ENCODE assay signal across 7 mouse cellular contexts in genomic region chr6:86028601-86029322, GRCm38 (mm10). TPM values are rescaled to one million over a fixed set of nuclear protein-coding genes. Genes with fewer than 3 reads are reported as not detected.
A peak's percentile ranks its signal among the peaks of the same experiment; 100 is the strongest.
DNase-seq lines count a peak whose midpoint lies in the region; ATAC-seq and TF ChIP-seq lines count a peak whose summit lies in the region.

Add2 (plus strand) TSS chr6:86028681.

- no peak for TF ChIP-seq EP300 in ES-Bruce4 (IDR thresholded peaks at IDR 0.05; ENCODE audit: insufficient read depth, low read depth, low read length)

- TF ChIP-seq CTCF in ES-Bruce4 (IDR thresholded peaks at IDR 0.05; ENCODE audit: low read depth, low read length) = peak; percentile 49
- no peak for TF ChIP-seq CTCF in G1E (IDR thresholded peaks at IDR 0.05; ENCODE audit: low read depth, low read length)

- ATAC-seq in G1E (ENCODE audit: extremely low read depth, insufficient number of reproducible peaks, low FRiP score, poor library complexity, severe bottlenecking) = no peak
- peak; percentile 89 for ATAC-seq in neural tube, embryonic 11.5 days (ENCODE audit: insufficient read depth, low FRiP score, low TSS enrichment)

- intact Hi-C loops in left cerebral cortex, postnatal 36 days (cut with DNase I) = loop anchor here (2.0 to 5.0 kb wide), 3 partner anchors 39 to 336 kb away; partner anchors contain the start of gene Fam136a

- H3K4me3 ChIP-seq in ES-Bruce4 (ENCODE audit: low read depth, low read length) (peak within 1 kb of the TSS; percentile 53), G1E (ENCODE audit: low read depth, low read length) (no peak within 1 kb of the TSS)
- H3K4me3 ChIP-seq in embryonic facial prominence, embryonic 10.5 days = peak within 1 kb of the TSS; percentile 76
- H3K4me3 ChIP-seq in neural tube, embryonic 11.5 days (ENCODE audit: low read depth, low read length) = peak within 1 kb of the TSS; percentile 68

- H3K9ac ChIP-seq in ES-Bruce4 (ENCODE audit: low read depth, poor library complexity, severe bottlenecking) = peak within 1 kb of the TSS; percentile 24; the same call in 1 of the 2 replicates
- H3K9ac ChIP-seq in neural tube, embryonic 11.5 days (ENCODE audit: low read length) = peak within 1 kb of the TSS; percentile 79

- WGBS in embryonic facial prominence, embryonic 10.5 days = 1% methylated on average over 56 of the region's 56 CpGs
- WGBS in neural tube, embryonic 11.5 days = 1% methylated on average over 56 of the region's 56 CpGs

- H3K27ac ChIP-seq in ES-Bruce4 (ENCODE audit: insufficient read depth, low read length) = no peak within 1 kb of the TSS
- H3K27ac ChIP-seq in embryonic facial prominence, embryonic 10.5 days (replicated peaks) = peak within 1 kb of the TSS; percentile 88
- peak within 1 kb of the TSS; percentile 81 for H3K27ac ChIP-seq in neural tube, embryonic 11.5 days (ENCODE audit: low read depth, low read length)

- H3K27me3 ChIP-seq in ES-Bruce4 (ENCODE audit: control insufficient read depth, insufficient read depth, low read length, poor library complexity, severe bottlenecking) (peaks cover 6% of the 10 kb centered on the region), G1E (ENCODE audit: insufficient read depth, low read length) (peaks cover 70% of the 10 kb centered on the region)
- H3K27me3 ChIP-seq in embryonic facial prominence, embryonic 10.5 days (replicated peaks; ENCODE audit: low read depth, poor library complexity, severe bottlenecking) = peaks cover 57% of the 10 kb centered on the region
- H3K27me3 ChIP-seq in neural tube, embryonic 11.5 days (ENCODE audit: control insufficient read depth, insufficient read depth, low read length) = no peaks in the 10 kb centered on the region

- H3K9me3 ChIP-seq in ES-Bruce4 (replicated peaks; ENCODE audit: control insufficient read depth, insufficient read depth, low read length, poor library complexity, severe bottlenecking) (no peaks in the 10 kb centered on the region), G1E (replicated peaks) (no peaks in the 10 kb centered on the region)
- no peaks in the 10 kb centered on the region for H3K9me3 ChIP-seq in embryonic facial prominence, embryonic 10.5 days
- no peaks in the 10 kb centered on the region for H3K9me3 ChIP-seq in neural tube, embryonic 11.5 days (ENCODE audit: control insufficient read depth, low read length)

- H3K4me1 ChIP-seq in ES-Bruce4 (ENCODE audit: control insufficient read depth, insufficient read depth, low read length) (no peaks in the 10 kb centered on the region), G1E (ENCODE audit: insufficient read depth, low read depth, low read length) (peaks cover 1% of the 10 kb centered on the region; the same call in 1 of the 2 replicates)
- H3K4me1 ChIP-seq in embryonic facial prominence, embryonic 10.5 days = peaks cover 16% of the 10 kb centered on the region
- peaks cover 8% of the 10 kb centered on the region; the same call in 1 of the 2 replicates for H3K4me1 ChIP-seq in neural tube, embryonic 11.5 days (ENCODE audit: control insufficient read depth, insufficient read depth, low read length)

- H3K4me2 ChIP-seq in neural tube, embryonic 11.5 days (ENCODE audit: low read depth) = peak within 1 kb of the TSS; percentile 74

- DNase-seq in G1E (ENCODE audit: low spot score) = no peak
- DNase-seq in embryonic facial prominence, embryonic 10.5 days (ENCODE audit: low spot score) = peak; percentile 80
- DNase-seq in heart, postnatal 4 days = peak; percentile 35
- peak; percentile 74 to 81 for DNase-seq in left cerebral cortex, postnatal 36 days (ENCODE audit: low spot score in 2 of 2)
- DNase-seq in neural tube, embryonic 11.5 days (ENCODE audit: low spot score) = peak; percentile 86
- no peak for DNase-seq in urinary bladder, adult 18-20 months (ENCODE audit: low spot score in 2 of 2)

- TF ChIP-seq POLR2A in ES-Bruce4 (IDR thresholded peaks at IDR 0.05; ENCODE audit: insufficient read depth, low read length) = no peak

- H3K36me3 ChIP-seq in ES-Bruce4 (ENCODE audit: control insufficient read depth, insufficient read depth, low read length, poor library complexity, severe bottlenecking) = no peaks in the 10 kb centered on the region
- H3K36me3 ChIP-seq in G1E (replicated peaks) = no peaks in the 10 kb centered on the region
- H3K36me3 ChIP-seq in embryonic facial prominence, embryonic 10.5 days (replicated peaks) = no peaks in the 10 kb centered on the region
- no peaks in the 10 kb centered on the region for H3K36me3 ChIP-seq in neural tube, embryonic 11.5 days (ENCODE audit: control insufficient read depth, insufficient read depth, low read length)

RNA-seq across cellular contexts. Expression of gene Add2, which starts in this region (rescaled TPM):
- polyA plus RNA-seq in ES-Bruce4 (2011; ENCODE audit: insufficient read depth, insufficient read length, low read depth, missing spikeins) (0.24 TPM in 1 of 2 replicates, not detected in the other), G1E (2012) (114 and 125 TPM in 2 replicates)
- total RNA-seq in G1E (2014; fragmentation: Nextera tagmentation) (43.2 and 82.9 TPM in 2 replicates), G1E (2017) (106 and 121 TPM in 2 replicates)
- 23.4 and 26.6 TPM in 2 replicates for polyA plus RNA-seq in embryonic facial prominence, embryonic 10.5 days (2016; fragmentation: Nextera tagmentation; extraction: Ambion mirVana)
- total RNA-seq in heart, postnatal 4 days (2021) = 1 to 10 TPM; 2.3 to 3.3 TPM
- total RNA-seq in left cerebral cortex, postnatal 36 days (2021) = 100 to 1,000 TPM; 220 to 232 TPM
- polyA plus RNA-seq in neural tube, embryonic 11.5 days (2014; fragmentation: Nextera tagmentation; extraction: Ambion mirVana) = 65.8 and 67.0 TPM in 2 replicates

Comparison
In these comparisons a context has a peak if more than half of its experiments do, and no peak if none do; other contexts are left out.
1. RNA of gene Add2 (total RNA-seq): 220 to 232 TPM in left cerebral cortex, postnatal 36 days and 43.2 to 121 TPM in G1E; 2.3 to 3.3 TPM in heart, postnatal 4 days; every median in the first group is over 10 times any median in the second.
2. RNA of gene Add2 (polyA plus RNA-seq): 114 to 125 TPM in G1E, 65.8 to 67.0 TPM in neural tube, embryonic 11.5 days and 23.4 to 26.6 TPM in embryonic facial prominence, embryonic 10.5 days; 0.24 TPM in ES-Bruce4; every median in the first group is over 10 times any median in the second.
3. DNase-seq: peak in embryonic facial prominence, embryonic 10.5 days (single experiment), heart, postnatal 4 days (single experiment), left cerebral cortex, postnatal 36 days (2 of 2) and neural tube, embryonic 11.5 days (single experiment); none in G1E (single experiment) and urinary bladder, adult 18-20 months (0 of 2).